Mouse (Mus musculus): ENCODE measurements around the gene Slc38a3.

Gene Slc38a3

DNA sequence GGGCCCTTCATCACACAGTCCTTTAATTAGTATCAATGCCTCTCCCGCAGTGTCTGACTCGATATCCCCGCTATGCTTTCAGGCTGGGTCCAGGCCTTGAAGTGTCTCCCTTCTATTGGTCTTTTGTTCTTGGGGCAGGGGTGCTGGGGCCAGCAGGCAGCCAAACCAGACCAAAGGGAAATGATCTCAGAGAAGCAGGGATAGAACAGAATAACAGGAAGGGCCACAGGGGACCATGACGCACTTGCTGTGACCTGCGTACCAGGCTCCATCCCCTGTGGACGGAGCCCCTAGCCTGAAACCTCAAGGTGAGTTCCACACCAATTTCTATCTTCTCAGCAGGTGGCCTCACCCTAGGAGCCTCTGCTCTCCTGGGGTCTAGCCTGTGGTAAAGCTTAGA, 51.2 kb downstream of the Slc38a3 start:
- DNase-seq (ENCODE audit: low spot score), result no peak

DNA sequence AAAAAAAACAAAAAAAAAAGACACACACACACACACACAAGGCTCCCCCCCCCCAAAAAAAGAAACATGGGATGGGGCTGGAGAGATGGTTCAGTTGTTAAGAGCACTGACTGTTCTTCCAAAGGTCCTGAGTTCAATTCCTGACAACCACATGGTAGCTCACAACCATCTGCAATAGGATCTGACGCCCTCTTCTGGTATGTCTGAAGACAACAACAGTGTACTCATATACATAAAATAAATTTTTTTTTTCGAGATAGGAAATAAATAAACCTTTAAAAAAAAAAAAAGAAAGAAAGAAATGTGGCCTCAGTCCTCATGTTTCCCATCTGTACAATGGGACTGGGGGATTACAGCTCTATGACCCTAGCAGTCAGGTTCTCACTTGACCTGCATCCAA, 51.9 kb downstream of the Slc38a3 start:
- DNase-seq (ENCODE audit: low spot score), result no peak

DNA sequence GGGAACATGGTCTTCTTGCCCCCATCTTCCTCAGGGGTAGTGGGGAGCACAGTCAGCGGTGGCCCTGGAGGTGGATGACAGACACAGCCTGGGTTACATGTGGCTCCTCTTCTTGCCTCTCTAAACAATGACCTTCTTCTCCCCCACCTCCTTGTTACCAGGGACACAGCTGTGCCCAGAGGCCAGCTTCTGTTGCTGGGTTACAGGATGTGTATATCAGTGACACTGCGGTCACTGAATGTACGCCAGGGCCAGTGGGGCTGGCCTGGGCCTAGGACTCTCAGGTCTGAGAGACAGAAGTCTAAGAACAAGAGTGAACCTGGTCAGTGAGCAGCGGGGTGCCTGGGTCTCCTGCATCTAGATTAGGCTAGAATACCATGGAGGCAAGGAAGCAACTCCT, 54.3 kb downstream of the Slc38a3 start:
- DNase-seq (ENCODE audit: low spot score), result no peak

DNA sequence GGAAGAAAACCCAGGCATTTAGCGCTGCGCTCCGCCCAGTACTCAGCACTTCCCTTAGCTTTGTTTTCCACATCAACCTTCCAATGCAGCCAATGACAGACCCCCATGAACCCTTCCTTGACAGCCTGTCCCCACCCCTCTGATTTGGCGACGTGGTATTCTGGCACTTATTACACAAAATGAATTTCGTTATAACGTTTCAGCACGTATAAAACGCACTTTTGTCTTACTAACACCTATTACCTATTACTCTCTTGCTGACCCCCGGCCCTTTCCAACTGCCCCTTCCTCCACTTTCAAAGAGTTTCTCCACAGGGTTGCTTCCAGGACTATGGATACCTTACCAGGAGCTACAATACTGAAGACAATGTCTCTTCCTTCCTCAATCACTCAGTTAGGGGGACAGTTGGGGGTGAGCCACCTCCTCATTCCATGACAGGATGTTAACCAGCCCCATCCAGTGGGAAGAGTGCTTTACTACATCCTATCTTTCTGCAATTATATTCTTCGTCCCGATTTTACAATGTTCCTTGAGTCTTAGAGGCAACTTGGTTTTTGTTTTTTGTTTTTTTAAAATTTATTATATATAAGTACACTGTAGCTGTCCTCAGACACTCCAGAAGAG, 56.3 kb downstream of the Slc38a3 start:
- no peak for DNase-seq (ENCODE audit: low spot score)

DNA sequence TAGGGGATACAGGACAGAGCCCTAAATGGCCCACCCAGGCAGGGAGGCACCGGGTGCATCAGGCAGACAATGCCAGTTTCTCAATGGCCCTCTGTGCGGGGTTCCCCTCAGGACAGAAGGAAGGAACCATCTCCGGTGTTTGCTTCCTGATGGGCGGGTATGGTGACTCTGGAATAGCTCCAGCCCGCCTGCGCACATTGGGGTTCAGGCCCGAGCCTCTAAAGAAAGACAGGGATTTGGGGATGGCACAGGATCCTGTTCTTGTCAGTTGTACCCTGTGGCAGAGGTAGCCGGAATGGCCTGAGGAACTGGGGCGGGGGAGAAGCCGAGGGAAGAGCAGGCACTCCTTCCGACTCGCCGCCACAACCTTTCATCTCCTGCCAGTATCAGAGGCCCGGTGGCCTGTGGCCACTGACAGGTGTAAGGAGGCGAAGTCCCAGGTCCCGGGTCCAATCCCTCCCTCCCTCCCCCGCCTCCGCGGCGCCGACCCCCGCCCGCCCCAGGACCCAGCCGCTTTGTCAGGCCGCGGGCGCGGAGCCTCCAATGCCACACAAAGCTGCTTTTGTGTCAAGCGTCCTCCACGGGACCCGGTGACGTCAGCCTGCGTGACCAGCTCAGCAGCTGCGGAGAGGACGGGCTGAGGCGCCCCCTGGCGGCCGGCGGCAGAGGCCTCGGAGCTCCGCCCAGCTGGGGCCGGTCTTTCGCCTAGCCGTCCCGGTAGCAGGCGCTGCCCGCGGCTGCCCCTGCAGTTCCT, 57.0 kb downstream of the Slc38a3 start:
- DNase-seq (ENCODE audit: low spot score), result peak; percentile 96

DNA sequence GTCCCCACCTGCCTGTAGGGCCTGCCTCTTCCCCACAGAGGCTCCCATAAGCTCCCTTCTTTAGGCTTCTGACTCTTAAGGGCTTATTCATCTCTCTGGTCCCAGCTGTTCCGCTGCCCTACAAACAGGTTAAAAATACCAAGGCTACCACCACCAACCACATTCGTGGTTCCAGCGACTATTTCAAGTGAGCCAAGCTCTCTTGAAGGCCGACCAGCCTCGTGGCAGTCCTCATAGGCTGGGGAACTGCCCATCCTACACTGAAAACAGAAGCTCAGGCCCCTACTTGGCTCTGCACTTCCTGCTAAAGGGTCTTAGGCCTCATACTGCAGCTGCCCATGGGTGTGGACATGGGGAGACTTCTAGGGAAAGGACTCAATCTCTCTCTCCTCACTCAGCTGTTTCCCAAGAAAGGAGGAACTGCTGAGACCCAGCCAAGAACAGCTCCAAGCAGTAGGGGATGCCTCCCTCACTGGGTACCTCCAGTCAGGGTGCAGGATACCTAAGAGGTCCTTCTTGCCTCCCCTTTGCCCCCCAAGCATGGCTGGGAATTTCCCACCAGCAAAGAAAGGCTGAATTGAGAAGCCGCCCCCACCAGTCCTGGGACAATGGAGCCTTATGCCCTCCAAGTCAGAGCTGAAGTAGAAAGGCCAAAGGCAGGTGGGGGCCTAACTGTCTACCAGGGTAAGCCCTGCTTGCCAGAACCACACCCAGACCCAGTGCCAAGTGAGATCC, 57.7 kb downstream of the Slc38a3 start:
- DNase-seq (ENCODE audit: low spot score), result no peak

DNA sequence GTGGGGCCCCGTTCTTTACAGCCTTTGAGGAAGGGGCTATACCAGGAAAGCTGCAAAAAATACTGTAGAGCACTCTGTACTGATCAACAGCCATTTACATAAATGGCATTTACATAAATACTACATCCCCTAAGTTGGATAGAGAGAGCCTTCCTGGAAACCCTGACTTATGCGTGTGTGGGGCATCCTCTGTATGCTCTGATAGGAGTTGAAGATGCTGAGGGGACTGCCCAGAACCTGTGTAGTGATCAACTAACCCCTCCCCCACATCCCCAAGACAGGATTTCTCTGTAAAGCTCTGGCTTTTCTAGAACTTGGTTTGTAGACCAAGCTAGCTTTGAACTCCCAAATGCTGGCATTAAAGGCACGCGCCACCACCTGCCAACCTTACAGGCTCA, 59.9 kb downstream of the Slc38a3 start:
- DNase-seq (ENCODE audit: low spot score), result no peak

DNA sequence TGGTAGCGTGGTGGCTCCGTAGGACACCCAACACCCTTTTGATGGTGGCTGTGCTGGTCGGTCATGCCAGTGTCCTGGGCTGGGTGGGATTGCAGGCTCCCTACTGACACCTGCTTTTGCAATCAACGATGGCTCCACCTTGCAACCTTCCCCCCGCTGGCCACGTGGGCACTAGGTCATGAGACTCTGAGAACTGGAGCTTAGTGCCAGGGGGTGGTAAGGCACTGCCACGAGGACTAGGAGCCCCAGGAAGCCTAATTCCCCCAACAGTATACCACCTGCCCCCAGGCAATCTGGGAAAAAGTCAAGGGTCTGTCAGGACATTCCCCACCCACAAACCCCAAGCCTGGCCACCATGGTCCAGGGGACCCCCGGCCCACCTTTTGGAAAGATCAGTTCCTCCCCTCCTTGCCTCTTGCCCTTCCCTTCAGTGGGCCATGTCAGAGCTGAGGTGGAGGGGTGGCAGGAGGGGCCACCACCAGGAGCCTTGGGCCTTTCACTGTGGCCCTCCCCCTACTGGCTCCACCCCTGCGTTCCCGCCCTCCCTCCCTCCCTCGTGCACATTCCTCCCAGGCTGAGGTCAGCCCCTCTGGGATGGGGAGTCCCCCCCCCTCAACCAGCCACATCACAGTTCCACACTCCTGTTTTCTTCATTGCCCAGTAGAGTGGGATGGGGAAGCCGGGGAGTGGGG, 60.4 kb downstream of the Slc38a3 start, which contains the start of gene Sema3b:
Gene Sema3b, minus strand, starts transcription at position 489 of the 692 bp plus-strand sequence.
- no peak for DNase-seq (ENCODE audit: low spot score)

DNA sequence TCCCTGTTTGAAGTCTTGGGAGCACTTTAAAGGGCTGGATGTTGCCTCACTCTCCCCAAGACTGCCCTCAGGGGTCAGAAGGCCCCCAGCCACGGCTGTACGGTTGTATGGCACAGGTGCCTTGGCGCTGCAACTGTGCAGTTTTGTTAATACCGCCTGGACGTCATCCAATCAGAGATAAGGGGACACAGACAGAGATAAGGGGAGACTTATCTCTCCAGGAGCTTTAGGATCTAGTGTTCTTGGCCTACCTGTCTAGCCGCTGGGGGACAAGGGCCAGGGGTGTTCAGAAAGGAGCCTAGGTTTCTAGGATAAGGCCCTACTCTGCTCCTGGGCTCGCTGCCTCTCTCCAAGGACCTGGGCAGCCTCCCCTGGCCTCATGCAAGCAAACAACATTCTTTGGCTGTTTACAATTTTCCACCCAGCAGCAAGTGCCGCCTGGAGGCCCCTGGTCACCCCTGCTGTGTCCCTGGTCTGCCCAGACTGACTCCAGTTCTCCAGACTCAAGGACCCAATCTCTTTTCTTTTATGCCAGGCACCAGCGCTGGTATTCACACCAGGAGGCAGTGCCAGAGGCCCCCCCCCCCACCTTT, 61.6 kb downstream of the Slc38a3 start:
- DNase-seq (ENCODE audit: low spot score), result no peak

DNA sequence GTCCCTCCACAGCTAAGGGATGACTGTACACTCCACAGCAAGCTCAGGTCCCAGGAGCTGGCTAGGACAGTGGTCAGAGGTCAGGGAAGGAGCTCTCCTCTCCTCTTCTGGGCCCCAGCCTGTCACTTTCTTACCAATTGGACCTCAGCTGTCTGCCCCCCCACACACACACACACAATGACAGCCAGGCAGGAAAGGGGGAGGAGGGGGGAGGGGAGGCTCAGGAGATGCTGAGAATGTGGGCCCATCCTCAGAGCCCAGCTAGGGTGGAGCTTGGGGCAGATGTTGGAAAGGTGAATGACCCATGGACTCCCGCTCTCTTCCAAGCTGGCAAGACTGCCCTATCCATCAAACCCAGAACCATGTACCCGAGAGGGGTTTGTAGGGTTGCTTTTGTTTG, 62.3 kb downstream of the Slc38a3 start:
- DNase-seq (ENCODE audit: low spot score), result no peak

DNA sequence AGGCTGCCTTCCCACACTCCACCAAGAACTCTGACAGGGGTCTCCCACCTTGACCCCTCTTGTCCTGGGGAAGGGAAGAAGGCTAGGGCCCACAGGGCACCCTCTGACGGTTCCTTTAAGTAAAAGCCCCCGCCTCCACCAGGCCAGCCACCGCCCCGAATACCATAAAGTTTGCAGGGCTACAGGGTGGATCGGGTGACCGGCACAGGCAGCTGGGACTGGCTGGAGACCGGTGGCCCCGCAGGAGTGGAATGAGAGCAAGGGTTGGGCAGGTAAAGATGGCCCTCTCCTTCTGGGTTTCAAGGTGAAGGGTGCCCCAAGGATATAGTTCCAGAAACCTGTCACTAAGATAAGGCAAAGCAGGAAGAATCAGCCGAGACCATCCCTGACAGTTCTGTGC, 62.7 kb downstream of the Slc38a3 start:
- DNase-seq (ENCODE audit: low spot score), result no peak

DNA sequence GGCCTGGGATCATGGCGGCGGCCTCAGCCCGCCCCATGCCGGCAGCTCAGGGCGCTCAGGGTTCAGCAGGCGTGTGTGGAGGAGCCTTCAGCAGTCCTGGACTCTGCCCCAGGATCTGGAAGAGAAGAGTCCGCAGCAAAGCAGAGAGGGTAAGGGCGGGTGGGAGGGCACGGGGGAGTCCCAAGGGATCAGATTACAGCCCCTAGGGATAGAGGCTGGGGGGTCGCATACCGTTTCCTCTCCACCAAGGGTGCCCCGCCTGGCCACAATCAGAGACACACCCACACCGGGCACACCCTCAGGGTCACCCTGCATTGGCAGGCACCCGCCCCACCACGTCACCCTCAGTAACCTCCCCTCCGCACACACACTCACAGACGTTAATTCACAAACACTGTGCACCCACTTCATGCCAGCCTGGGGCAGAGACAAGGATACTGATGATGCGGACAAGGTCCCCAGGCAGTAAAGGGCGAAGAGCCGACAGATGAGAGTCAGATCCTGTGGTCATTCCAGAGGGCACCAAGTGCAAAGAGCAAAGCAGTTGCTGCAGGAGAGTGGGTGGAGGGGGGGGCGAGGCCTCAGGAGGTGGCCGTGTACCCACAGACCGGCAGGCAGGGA, 64.2 kb downstream of the Slc38a3 start:
- DNase-seq (ENCODE audit: low spot score), result no peak

DNA sequence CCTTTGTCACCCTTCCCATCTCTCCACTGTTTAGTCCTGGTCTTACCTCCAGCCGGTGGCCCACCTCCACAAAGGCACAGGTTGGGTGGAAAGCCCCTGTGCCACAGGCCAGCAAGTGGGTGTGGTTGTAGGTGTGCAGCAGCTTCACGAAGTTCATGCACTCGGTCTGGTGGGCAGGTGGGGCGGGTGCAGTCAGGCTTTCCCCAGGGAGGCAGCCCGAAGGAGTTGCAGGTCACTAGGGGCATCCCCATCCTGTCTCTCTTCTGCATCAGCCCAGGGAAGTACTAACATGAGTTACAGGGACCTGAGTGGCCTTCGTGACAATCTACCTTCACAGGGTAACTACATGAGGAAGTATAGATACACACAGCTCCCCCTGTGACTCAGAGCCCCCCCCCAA, 66.1 kb downstream of the Slc38a3 start:
- no peak for DNase-seq (ENCODE audit: low spot score)

DNA sequence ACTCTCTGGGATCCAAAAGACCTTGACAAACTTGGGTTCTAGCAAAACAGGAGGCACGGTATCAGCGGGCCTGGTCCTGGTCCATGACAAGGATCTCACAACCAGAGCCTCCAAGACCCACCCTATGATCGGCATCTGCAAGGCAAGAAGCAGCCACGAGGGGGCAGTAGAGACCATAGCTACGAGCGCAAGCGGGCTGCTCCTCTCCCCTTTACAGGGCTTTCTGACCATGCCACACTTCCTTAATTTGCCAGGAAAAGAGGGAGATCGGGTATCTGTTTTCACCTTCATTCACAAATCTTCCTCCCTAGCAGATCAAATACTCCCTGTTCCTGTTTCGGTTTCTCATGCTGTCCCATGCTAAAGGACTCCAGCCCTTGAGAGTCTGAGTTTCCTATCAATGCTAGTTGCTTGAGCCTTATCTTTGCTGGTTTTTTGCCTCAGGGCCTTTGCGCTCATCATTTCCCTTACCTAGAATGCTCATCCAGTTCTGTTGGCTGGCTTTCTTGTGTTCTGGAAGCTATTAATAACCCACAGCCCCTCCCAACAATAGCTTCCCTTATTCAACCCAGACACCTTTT, 67.2 kb downstream of the Slc38a3 start:
- peak; percentile 82 for DNase-seq (ENCODE audit: low spot score)

DNA sequence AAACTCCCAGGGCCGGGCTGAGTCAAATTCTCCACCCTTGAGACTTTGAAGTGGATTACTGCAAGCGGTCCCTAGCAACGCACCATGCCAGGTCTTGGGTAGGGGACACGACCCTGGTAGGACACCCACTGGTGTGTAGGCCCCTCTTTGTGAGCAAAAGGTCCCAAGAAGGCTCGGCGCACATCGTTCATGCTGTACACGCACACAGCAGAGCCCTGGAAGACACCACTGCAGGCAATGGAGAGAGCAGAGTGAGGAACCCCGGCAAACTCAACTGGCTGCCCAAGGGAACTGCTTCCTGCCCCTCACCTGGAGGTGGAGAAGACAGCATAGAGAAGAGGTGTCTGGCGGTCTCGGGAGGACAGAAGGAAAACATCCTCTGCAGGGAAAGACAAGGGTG, 68.1 kb downstream of the Slc38a3 start:
- DNase-seq (ENCODE audit: low spot score), result no peak

DNA sequence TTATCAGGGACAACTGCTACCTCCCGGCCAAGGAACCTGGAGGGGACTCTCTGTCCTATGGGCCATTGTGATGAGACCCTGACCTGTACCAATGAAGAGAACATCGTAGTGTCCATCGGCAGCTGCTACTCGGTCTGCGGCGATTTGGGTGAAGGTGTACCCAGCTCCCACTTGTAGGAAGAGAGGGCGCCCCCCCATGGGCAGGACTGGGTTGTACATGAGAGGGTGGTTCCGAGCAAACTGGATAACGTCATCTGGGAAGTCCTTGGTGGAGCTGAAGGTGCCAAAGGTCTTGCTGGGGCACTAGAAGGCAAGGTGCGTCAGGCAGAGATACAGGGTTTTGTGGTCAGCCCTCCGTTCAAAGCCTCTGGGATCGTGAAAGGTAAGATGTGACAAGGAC, 68.6 kb downstream of the Slc38a3 start:
- DNase-seq (ENCODE audit: low spot score), result peak; percentile 26

All from T-cell, adult 2 months (primary cell).